Mouse (Mus musculus) kidney, postnatal 36 days (tissue): ENCODE results near the gene Slc44a3.

Source experiments
- DNase-seq, 2 experiments: peaks; one replicate each; pipeline ENCODE4 v3.0.0; 2021 to 2022; ENCODE audit warnings: mixed read lengths in 2 of 2

Slc44a3 gene

GRCm38 (mm10) chr3:121426621-121427519 lies 105.3 kb downstream of the Slc44a3 start:
- peak; percentile 76 to 88 for DNase-seq

- peak; percentile 97 to 98 for DNase-seq
Observed at GRCm38 (mm10) chr3:121425861-121426620, 106.2 kb downstream of the Slc44a3 start, which contains the start of gene Cnn3. TSS of gene Cnn3 (plus strand) at chr3:121426497.

- DNase-seq: no peak
Observed at GRCm38 (mm10) chr3:121422405-121422804, 109.8 kb downstream of the Slc44a3 start.

- no peak for DNase-seq
Observed at GRCm38 (mm10) chr3:121418850-121419435, 113.3 kb downstream of the Slc44a3 start.

GRCm38 (mm10) chr3:121418251-121418601 lies 114.0 kb downstream of the Slc44a3 start:
- DNase-seq: peak; percentile 38 to 43

GRCm38 (mm10) chr3:121417379-121418250 lies 114.6 kb downstream of the Slc44a3 start:
- DNase-seq: no peak

GRCm38 (mm10) chr3:121416171-121417154 lies 115.7 kb downstream of the Slc44a3 start:
- peak in 1 of 2 experiments; percentile 62 for DNase-seq

- no peak for DNase-seq
Observed at GRCm38 (mm10) chr3:121411450-121411849, 120.8 kb downstream of the Slc44a3 start.
